Mouse (Mus musculus) megakaryocyte-erythroid progenitor cell, adult 5-6 weeks (primary cell): ENCODE data around the gene Slc4a11. TPM values are rescaled to one million over a fixed set of nuclear protein-coding genes. Genes with fewer than 3 reads are reported as not detected.

ENCODE experiments used
- ATAC-seq: replicated peaks from 2 replicates; pipeline ENCODE4 v1.8.0; 2016; ENCODE audit warnings: mild to moderate bottlenecking, inconsistent platforms; ENCODE audit not compliant: severe bottlenecking, poor library complexity, low FRiP score, low TSS enrichment
- total RNA-seq, 2 experiments: library from RNA; stranded (forward) in 1 of 2; stranded (reverse) in 1 of 2; fragments of 200-1000, 215-1000 nt in 1 of 2; fragments of >200 nt in 1 of 2; fragmentation: Nextera tagmentation in 1 of 2; gene quantifications; 2 replicates each; pipeline ENCODE4 v1.2.3; 2014 to 2017

Slc4a11 gene
- total RNA-seq, 2 experiments from 2014 or later = not detected

DNA sequence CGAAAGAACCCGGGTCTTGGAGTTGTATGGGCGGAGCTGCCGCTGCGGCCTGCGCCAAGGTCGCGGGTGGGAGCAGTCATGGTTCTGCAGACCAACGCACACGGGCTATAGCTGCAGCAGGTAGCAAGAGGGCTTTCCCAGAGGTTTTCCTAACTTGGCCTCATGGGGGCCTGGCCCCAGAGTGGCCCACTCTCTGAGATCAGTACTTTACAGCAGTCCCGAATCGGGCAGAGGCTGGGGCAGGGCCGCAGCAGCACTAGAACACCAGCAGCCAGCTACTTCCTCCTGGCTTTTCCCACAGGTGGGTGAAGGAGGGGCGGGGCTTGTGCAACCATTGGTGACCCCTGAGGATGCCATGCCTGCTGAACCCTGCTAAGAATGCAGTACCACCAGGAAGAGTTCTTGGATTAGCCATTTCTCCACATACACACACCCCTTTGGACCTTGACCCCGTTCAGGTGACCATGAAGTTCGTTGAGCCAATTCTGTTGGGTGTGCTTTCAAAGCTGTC lies 59.2 kb downstream of the Slc4a11 start:
- no peak for ATAC-seq

DNA sequence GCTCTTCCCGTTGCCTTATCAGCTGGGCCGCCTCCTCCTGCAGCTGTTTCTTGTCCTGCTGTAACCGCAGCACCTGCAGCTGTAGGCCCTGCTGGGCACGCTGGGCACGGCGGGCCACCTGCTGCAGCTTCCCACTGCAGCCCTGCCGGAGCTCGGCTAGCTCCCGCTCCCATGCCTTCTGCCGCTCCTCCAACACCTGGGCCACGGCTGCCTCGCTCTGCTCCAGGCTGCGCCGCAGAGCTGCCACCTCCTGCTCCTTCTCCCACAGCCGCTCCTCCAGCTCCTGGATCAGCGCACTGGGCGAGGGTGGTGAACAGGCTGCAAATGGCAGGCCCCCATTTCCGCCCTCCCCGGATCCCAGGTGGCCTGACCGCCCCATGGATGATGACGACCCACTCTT lies 61.5 kb downstream of the Slc4a11 start:
- ATAC-seq = peak; percentile 81

DNA sequence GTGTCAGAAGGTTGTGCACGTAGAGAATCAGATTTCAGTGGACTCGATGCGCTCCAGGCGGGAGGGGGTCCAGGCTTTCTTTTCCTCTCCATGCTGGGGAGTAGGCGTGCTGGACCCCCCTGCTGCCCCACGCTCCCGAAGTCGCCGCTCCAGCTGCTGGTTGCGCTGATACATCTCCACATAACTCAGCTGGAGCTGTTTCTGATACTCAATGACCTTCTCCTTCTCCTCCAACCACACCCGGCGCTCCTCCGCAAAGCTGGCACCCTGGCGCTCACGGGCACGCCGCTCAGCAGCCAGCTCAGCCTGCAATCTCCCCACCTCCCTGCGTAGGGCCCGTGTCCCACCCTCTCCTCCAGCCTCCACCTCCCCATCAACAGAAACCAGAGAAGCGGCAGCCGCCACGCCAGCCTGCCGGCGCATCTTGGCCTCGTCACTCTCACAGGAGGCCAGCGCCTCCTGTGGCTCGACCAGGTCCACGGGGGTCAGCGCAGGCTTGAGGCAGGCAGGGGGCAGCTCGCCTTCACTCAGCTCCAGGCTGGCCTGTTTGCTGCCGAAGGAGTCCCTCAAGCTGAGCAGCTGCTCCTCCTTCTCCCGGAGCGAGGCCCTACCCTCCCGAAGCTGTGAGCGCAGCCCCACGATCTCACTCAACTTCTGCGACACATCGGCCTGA lies 62.4 kb downstream of the Slc4a11 start:
- peak; percentile 32; the same call in 1 of the 2 replicates for ATAC-seq

Other genes with a start within 250 kb of the Slc4a11 start
- 77.0 and 78.4 TPM in 2 replicates for gene Ptpra, start 247.2 kb downstream of the Slc4a11 start, total RNA-seq (2014; fragmentation: Nextera tagmentation)
- 159 and 194 TPM in 2 replicates for gene Ptpra, start 247.2 kb downstream of the Slc4a11 start, total RNA-seq (2017)
- gene Mrps26, start 133.8 kb downstream of the Slc4a11 start, total RNA-seq (2014; fragmentation: Nextera tagmentation) = 101 and 111 TPM in 2 replicates
- gene Mrps26, start 133.8 kb downstream of the Slc4a11 start, total RNA-seq (2017) = 58.3 and 88.6 TPM in 2 replicates
- gene Oxt, start 121.3 kb downstream of the Slc4a11 start, total RNA-seq (2014; fragmentation: Nextera tagmentation) = not detected in 2 replicates
- not detected in 2 replicates for gene Oxt, start 121.3 kb downstream of the Slc4a11 start, total RNA-seq (2017)
- not detected in 2 replicates for gene Avp, start 115.0 kb downstream of the Slc4a11 start, total RNA-seq (2014; fragmentation: Nextera tagmentation)
- gene Avp, start 115.0 kb downstream of the Slc4a11 start, total RNA-seq (2017) = not detected in 2 replicates
- 18.1 and 19.7 TPM in 2 replicates for gene Fastkd5, start 67.5 kb downstream of the Slc4a11 start, total RNA-seq (2014; fragmentation: Nextera tagmentation)
- 30.6 and 38.4 TPM in 2 replicates for gene Fastkd5, start 67.5 kb downstream of the Slc4a11 start, total RNA-seq (2017)
- 9.1 and 15.6 TPM in 2 replicates for gene Ubox5, start 67.5 kb downstream of the Slc4a11 start, total RNA-seq (2014; fragmentation: Nextera tagmentation)
- 8.3 and 8.5 TPM in 2 replicates for gene Ubox5, start 67.5 kb downstream of the Slc4a11 start, total RNA-seq (2017)
- gene Lzts3, start 54.7 kb downstream of the Slc4a11 start, total RNA-seq (2014; fragmentation: Nextera tagmentation) = 0.79 and 1.2 TPM in 2 replicates
- gene Lzts3, start 54.7 kb downstream of the Slc4a11 start, total RNA-seq (2017) = 0.08 TPM in 1 of 2 replicates, not detected in the other
- 103 and 130 TPM in 2 replicates for gene Ddrgk1, start 32.9 kb downstream of the Slc4a11 start, total RNA-seq (2014; fragmentation: Nextera tagmentation)
- 63.3 and 66.2 TPM in 2 replicates for gene Ddrgk1, start 32.9 kb downstream of the Slc4a11 start, total RNA-seq (2017)
- 67.7 and 103 TPM in 2 replicates for gene Itpa, start 29.9 kb downstream of the Slc4a11 start, total RNA-seq (2014; fragmentation: Nextera tagmentation)
- 80.0 and 86.8 TPM in 2 replicates for gene Itpa, start 29.9 kb downstream of the Slc4a11 start, total RNA-seq (2017)
- gene 4930402H24Rik, start 208.9 kb upstream of the Slc4a11 start, total RNA-seq (2014; fragmentation: Nextera tagmentation) = 22.4 and 37.8 TPM in 2 replicates
- gene 4930402H24Rik, start 208.9 kb upstream of the Slc4a11 start, total RNA-seq (2017) = 7.5 and 12.6 TPM in 2 replicates
- gene Atrn, start 209.0 kb upstream of the Slc4a11 start, total RNA-seq (2014; fragmentation: Nextera tagmentation) = 11.3 and 17.0 TPM in 2 replicates
- 7.8 and 10.5 TPM in 2 replicates for gene Atrn, start 209.0 kb upstream of the Slc4a11 start, total RNA-seq (2017)